Mouse (Mus musculus) adrenal gland, postnatal 36 days (tissue): ENCODE data around the gene Syt3. TPM values are rescaled to one million over a fixed set of nuclear protein-coding genes. Genes with fewer than 3 reads are reported as not detected.

Source experiments
- DNase-seq, 2 experiments: peaks; one replicate each; pipeline ENCODE4 v3.0.0; 2021; ENCODE audit warnings: mixed read lengths in 1 of 2
- total RNA-seq, 2 experiments: library from RNA; stranded (reverse); gene quantifications; 2 replicates each; pipeline ENCODE4 v1.2.3; 2021

Gene Syt3
- total RNA-seq, 2 experiments from 2014 or later: 3.0 to 4.7 TPM

DNA sequence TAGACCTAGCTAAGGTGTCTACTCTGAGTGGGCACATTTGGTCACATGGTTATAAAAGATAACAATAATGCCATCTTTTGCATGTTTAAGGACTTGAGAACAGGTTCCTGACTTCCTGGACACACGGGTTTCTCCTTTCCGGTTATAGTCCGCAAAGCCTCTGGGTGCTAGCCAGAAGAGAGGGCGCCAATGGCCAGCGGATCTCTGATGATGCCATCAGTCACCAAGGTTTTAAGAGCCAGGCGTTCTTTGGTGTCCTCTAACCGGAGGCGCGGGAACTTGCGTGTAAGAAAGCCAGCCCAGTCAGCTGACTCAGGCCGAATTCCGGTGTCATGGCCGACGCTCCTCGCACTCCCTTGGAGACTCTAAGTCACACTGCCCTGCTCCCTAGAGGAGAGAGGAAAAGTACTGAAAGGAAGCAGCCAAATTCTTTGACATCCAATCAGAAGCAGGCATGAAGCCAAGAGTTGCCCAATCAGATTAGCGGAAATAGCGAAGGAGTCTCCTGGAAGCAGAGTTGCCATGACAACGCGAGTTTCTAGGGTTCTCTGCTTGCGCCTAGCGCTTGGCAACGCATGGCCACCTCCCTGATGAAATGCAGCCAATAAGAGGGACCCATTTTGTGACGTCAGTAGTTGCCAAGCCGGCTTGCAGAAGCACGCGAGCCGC is 21.6 kb downstream of the Syt3 start:
- DNase-seq: peak; percentile 87 to 89

DNA sequence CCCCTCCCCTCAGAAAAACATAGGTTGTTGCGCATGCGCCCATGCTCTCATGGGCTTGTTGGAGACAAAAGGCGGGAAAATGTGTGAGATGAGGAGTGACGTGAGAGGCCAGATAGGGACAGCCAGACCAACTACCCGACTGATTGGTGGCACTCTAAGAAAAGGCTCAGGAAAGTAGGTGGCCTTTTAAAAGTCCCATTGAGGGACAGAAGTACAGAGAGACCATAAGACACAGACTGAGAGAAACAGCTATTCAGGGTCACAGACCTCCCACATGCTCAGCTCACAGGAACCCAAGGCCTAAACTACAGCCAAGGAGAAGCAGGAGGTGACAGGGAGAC is 22.1 kb downstream of the Syt3 start:
- DNase-seq: no peak

DNA sequence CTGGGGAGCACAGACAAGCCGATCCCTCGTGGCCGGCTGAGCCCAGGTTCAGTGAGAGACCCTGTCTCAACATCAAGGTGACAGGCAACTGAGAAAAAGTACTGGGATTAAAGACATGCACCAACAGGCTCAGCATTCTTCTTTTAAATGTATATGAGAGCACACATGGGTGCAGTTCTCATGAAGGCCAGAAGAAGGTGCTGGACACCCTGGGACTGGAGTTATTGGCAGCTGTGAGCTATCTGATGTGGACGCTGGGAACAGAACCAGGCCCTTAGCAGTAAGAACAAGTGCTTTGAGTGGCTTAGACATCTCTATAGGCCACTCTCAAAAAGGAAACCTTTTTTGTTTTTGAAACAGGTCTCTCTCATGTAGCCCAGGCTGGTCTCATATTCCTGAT is 27.2 kb downstream of the Syt3 start:
- DNase-seq: no peak

DNA sequence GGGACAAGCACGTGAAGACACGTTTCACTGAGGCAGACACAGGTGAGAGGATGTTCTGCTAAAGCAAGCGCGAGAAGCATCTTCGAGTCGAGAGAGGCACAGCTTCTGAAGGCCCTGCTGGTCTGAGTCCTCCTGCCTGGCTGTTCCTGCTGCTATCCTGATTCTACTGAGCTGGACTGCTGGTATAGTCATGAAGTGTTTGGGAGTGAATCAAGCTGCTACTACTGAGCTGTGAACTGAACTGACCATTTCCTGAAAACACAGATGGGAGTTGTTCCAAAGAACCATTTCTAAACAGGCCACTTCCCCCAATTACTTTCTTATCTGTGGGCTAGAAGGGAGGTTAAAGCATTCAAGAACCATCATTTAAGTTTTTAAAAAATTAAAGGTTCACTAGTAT is 29.4 kb downstream of the Syt3 start:
- DNase-seq: no peak

DNA sequence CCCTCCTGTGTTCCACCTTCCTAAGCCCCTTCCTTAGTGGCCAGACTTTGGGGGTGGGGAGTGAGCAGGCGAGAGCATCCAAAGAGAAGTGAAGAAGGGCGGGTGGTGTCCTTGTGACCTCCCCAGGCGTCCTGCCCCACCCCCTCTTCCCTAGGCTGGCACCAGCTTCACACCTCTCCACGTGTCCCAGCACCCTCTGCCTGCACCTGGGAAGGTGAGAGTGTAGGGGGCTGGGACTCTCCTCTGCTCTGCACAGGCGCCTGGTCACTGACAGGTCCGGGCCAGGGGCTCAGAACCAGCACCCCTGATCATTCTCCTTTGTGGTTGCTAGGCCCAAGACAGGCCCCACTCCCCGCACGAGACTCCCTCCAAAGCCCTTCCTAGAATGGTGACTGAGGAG is 43.8 kb downstream of the Syt3 start:
- no peak for DNase-seq

DNA sequence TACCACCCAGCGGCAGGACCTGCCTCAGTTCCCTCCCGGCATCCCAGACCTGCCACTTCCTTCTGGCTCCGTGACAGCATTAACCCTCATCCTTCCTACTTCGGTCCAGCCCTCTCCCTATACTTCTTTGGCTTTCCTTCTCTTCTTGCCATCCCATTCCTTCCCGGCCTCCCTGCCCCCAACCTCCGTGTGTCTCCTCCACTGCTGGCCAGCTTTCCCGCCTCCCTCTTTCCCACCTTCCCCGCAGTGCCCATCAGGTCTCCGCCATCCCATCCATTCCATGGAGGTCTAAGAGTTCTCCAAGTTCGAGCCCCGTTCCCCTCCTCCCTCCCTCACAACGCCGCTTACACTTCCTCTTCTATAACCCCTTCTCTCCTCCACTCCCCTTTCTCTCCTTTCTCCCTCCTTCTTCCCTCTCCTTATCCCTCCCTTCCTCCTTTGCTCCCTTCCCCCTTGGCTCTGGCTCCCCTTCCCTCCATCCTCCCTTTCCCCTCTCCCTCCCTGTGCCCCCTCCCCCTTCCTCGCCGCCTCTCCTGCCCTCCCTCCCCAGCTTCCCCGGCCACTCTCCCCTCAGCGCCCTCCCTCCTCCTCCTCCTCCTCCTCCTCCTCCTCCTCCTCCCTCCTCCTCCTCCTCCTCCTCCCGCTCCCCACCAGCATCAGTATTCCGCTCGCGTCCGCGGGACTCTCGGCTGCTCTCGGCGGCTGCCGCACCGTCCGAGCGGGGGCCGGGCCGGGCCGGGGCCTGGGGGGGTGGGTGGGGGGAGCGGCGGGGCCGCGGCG is 44.5 kb downstream of the Syt3 start:
- DNase-seq: no peak

DNA sequence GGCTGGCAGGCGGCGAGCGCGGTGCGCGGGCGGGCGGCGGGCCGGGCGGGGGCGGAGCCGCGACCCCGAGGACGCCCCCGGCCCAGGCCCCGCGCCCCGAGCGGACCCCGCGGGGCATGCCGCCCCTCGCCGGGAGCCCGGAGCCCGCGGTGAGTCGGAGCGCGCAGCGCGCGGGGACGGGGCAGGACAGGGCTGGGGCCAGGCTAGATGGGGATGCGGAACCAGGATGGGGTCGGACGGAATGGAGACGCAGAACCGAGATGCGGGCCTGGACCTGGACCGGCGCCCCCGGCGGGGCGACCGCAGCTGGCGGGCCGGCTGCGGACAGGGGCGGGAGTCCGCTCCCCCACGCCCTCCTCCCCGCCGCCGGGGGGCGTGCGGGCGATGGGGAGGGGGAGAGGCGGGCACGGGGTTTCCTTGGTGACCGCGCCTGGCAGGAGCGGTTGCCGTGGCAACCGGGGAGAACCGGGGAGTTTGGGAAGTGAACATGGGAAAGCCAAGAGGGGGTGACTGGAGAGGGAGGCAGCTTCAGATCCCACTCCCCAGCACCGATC is 45.1 kb downstream of the Syt3 start, which contains the start of gene Lrrc4b:
Gene Lrrc4b, plus strand, starts transcription at position 51 of the 554 bp plus-strand sequence.
- DNase-seq: no peak

DNA sequence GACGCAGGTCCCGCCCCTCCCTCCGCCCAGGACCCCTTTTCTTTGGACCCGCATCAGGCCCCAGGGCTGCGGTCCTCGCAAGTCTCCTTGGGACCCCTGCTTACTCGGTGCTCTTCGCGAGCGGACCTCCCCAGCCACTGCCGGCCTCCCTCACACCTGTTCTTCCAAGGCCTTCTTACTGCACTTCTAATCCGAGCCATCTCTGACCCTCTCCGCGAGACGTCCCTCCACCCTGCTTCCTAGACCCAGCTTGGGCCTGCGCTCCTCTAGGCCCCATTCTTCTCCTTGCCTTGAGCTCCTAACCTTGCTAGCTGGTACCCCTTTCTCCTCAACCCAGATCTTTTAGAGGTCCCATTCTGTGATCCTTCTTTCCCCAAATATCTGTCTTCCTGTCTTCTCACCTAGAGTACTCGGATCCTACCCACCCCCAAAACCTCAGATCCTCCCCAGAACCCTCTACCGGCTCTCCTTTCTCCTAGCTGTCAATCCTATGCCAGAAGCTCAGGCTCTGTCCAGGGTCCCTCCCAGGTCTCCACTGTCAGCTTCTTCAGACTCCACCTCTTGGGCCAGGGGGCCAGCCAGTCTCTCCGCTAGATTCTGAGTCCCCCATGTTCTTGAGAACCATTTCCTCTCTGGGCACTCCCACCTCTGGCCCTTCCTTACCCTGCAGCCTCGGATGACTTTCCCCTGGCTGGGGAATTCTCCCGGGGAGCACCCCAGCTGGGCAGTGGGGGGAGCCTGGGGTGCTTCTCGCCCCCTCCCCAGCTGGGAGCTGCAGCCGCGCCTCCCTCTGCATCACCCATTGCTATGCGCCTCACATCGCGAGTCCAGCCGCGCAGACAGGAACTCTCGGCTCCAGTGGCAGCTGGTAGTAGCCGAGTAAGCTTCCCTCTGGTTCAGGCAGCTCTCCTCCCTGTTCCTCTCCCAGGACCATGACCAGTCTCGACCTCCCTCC is 45.9 kb downstream of the Syt3 start:
- DNase-seq: no peak

DNA sequence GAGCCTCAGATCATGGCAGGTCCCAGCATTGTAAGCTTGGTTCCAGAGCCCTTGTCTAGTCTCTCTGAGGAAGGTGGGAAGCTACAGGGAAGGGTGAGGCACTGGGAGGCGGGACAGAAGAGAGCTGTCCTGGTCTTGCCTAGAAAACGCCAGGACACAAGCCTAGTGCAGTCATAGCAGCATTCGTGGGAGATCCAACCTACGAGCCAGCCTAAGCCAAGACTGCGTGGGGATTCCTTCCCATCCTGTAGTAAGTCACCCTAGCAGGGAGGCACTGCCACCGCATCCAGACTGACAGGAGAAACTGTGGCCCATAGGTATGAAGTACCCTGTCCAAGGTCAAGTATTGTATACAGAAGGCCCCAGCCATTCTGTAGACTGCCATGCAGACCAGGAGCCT is 48.6 kb downstream of the Syt3 start:
- DNase-seq: no peak

DNA sequence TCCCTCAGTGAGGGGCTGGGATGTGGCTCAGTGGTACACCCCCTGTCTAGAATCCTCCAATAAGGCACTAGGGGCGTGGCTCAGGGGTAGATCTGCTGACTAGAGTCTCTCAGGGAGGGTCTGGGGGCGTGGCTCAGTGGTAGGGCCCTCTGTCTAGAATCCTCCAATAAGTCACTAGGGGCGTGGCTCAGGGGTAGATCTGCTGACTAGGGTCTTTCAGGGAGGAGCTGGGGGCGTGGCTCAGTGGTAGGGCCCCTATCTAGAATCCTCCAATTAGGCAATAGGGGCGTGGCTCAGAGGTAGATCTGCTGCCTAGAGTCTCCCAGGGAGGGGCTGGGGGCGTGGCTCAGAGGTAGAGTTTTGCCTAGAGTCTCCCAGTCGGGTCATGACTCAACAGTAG is 49.5 kb downstream of the Syt3 start:
- DNase-seq: no peak

DNA sequence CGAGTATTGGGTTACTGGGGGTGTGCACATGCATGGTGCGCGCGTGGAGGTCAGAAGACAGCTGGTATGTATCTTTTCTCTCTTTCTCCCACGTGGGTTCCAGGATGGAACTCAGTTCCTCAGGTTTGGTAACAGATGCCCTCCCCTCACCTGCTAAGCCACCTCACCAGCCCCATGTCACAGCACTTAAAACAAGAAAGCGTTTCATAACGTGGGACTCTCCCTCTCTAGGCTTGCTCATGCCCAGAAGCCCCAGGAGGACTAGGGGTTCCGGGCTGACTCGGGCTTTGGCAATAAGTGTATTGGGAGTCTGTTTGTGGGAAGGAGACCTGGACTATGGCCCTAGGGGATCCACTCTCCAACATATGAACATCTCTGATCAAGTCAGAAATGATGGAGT is 50.2 kb downstream of the Syt3 start:
- no peak for DNase-seq

DNA sequence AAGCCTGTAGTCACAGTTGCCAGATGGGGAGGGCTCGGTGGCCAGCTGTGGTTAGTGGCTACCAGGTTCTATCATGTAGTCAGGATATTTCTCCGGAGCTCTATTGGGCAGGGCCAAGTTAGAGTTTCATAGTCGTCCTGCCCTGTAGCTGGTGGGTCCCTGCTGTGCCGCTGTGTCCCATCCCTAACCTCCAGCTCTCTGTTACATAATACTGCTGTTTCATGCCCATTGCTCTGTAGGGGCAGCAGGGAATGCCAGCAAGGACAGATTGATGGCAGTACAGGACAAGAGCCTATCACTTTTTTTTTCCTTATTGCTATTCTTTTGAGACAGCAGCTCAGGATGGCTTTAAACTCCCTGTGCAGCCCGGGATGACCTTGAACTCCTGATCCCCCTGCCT is 51.9 kb downstream of the Syt3 start:
- DNase-seq: no peak

DNA sequence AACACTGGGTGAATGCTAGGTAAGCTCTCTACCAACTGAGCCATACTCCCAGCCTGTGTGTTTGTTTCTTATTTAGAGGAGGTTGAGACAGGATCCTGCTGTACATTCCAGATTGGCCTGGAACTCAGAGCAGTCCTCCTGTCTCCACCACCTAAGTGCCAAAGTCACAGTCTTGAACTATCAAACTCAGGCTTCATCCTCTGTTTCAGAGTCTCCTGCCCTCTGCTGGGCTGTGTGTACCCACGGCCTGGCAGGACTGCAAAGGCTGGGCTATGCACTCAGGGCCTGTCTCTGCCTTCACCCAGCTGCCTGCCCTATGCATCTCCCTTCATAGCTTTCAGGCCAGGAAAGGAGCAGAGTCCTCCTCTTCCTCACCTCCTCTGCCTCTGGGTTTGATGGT is 52.4 kb downstream of the Syt3 start:
- no peak for DNase-seq

DNA sequence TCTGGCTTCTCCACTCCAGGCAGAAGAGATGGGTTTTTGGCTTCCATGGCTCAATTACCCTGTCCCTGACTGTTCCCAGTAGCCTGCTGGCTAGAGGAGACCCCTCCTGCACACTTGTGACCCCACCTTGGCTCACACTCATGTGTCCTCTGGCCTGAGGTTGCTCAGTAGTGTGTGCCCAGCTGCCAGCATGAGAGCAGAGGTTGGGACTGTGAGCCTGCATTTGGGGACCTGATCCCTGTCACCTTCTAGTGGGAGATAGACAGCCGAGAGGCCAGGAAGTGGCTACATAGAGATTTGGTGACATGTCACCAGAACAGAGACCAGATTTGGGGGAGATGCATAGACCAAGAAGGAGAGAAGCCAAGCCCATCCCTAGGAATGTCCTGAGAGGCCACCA is 53.3 kb downstream of the Syt3 start:
- DNase-seq: no peak

DNA sequence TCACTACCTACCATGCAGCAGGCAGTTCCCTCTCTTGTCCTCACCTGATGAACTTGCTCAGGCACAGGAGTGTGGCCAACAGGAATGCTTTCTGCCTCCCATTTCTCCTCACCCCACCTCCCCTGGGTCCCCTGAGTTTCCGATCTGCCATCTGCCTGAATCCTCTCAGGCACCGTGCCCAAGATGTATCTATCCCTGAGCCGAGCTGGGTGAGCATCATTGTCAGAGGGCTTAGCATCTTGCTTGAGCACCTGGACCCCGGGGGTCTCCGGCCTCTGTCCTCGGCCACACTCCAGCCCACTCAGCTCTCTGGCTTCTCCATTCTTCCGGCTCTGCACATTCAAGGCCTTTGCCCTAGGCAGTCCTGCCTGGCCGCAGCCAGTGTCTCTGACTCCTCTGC is 54.0 kb downstream of the Syt3 start:
- no peak for DNase-seq

DNA sequence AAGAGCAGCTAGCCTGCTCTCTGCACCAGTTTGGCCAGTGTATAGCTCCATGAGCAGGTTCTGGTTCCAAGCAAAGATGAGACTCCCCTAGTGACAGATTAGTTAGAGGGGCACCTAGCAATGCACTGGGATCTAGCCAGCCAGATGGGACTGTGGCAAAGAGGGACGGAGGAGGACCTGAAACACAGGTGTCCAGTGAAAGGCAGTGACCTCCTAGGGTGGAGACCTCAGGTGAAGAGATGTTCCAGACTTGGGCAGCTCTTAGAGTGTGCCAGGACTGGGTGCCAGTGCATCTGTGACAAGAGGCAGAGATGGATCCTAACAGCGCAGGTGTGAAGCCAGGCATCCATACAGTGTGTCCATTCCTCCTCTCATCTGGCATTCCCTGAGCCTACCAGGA is 55.8 kb downstream of the Syt3 start:
- no peak for DNase-seq

DNA sequence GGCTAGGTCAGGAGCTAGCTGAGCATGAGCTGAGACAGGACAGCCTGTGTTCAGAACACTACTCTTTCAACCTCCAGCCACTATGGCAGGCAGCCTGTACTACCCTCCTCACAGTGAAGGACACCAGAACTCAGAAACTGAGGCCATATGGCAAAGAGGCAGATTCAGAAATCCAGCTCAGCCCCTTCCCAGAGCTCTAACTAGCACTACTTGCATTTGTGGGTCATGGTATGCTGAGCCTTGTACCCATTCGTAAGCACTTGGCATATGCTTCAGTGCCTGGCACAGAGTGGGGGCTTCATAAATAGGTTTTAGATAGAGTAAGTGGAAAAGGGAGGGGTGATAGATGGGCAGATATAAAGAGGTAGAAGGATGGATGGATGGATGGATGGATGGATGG is 56.6 kb downstream of the Syt3 start:
- no peak for DNase-seq

DNA sequence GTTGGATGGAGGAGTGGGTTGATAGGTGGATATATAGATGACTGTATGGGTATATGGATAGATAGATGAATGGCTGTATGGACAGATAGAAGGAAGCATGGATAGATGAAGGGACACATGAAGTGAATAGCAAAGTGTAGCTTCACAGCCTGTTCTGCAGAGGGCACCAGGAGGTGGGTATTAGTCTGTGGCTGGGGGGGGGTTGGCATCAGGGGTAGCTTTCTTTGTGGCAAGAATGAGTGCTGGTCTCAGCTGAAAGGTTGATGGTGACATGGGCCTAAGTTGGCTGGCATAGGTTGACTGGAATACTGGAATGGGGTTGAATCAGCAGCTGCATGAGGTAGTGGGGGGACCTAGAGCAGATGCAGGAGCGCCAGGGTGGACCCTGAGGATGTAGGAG is 57.3 kb downstream of the Syt3 start:
- DNase-seq: no peak

DNA sequence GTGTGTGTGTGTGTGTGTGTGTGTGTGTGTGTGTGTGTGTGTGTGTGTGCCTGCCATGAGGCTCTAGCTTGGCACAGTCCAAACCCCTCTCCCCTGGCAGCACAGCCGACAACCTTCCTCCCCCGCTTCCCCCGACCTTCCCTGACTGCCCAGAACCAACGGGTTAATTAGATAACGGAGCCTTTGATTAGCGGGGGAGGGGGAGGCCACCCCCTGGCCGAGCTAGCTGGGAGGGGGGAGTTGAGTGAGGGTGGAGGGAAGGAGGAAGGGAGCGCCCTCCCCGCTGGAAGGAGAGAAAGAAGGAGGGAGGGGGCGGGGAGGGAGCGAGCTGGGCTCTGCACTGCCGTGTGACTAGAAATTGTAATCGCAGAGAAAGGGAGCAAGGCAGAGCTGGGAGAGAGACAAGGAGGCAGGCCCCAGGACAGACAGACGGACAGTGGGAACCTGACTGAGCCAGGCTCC is 57.8 kb downstream of the Syt3 start:
- no peak for DNase-seq

DNA sequence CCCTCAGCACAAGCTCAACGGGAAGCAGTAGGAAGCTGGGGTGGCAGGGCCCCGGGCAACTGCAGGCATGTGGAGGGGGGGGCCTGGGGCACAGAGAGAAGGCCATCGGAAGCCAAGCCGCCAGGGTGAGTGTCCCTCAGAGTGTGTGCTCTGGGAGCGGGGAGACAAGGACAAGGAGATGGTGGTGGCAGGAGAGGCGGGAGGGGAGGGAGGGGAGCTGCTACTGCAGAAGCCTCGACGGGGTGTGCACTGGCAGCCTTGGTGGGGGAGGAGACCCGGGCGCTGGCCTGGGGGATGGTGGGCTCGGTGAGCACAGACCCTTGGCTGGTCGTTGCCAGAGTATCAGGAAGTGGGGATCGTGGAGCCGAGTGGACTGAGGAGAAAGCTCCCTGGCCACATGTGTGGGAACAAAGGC is 58.5 kb downstream of the Syt3 start:
- DNase-seq: no peak

DNA sequence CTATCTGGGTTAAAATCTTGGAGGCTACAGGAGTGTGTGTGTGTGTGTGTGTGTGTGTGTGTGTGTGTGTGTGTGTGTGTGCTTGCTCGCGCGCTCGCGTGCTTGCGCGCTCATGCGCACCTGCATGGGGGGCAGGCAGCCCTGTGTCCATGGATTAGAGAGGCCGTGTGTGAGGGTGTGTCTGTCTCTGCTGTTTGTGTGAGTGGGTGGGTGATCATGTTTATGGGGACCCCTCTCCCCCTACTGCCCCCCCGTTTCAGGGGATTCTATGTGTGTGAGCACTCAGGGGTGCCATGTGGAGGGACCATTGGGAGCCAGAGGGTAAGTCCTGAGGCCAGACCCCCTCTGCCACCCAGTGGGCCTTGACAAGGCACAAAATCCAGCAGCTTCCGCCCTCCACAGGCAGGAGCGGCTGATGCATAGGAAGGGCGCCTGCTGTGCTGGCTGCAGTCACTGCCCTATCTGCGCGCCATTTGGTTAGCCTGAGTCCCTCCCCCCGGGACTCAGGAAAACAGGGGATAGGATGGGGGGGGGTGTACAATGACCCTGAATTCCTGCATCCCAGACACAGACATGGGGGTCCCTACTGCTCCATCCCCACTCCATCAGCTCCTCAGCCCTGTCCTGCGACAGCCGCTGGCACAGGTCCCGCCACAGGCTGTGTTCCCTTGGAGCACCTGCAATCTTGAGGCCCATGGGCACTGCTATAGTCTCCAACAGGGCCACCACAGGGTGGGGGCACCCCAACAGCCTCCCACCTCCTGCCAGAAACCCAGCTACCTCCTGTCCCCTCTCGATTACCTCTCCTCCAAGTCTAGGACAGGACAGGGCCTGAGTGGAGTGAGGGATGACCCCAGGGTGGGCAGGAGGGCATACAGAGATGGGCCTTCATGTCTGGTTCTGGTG is 59.6 kb downstream of the Syt3 start:
- no peak for DNase-seq
